In the genomic region with DNA sequence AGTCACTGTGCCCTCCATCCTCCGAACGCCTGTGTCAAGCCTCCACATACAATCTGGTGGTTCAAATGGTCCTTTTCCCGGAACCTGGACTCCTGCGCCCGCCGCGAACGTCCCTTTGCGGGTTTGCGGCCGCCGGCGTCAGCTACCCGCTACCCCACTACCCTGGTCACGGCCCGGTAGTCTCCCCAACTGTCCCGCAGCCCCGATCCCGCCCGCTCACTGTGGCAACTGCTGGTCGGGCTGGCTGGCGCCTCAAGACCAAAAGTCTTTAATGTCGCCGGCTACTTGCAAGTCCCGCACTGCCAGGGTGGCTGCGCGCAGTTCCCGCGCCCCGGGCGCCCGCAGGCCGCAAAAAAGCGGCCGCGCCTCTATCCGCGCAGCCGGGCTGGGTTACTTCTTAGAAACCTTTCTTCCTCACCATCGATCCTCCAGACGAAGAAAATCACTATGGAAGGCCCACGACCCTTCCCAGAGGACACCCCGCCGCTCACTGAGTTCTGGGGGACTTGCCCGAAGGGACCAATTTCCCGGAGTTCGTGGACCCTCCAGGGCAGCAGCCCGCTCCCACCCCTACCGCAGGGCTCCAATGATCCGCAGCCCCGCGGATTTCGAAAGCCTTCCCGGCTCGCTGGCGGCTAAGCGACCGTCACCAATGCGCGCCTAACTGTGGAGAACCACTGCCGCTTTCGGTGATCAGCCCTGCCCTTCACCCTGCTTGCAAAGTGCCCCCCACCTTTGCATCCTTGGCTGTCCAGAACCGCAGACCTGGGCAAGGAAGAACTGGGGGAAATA, we compare ENCODE assay signal across 9 mouse cellular contexts. TPM values are rescaled to one million over a fixed set of nuclear protein-coding genes. Genes with fewer than 3 reads are reported as not detected.
A peak's percentile ranks its signal among the peaks of the same experiment; 100 is the strongest.
DNase-seq lines count a peak whose midpoint lies in the region; ATAC-seq and TF ChIP-seq lines count a peak whose summit lies in the region.
"Had no signal": no experiment of that assay in that cellular context is flagged by ENCODE, and none has a peak within 500 bp of the region (broad histone marks: within the 10 kb centered on the region; RNA-seq: fewer than 3 reads in every experiment).

No protein-coding gene starts in this region.

- DNase-seq in layer of hippocampus, adult 11-12 months (ENCODE audit: low spot score): peak; percentile 25
- no peak for DNase-seq in layer of hippocampus, adult 9-10 months (ENCODE audit: low spot score)
- DNase-seq in cerebellum, adult 11 months: peak; percentile 37
- peak; percentile 72 for DNase-seq in forebrain, embryonic 14.5 days (ENCODE audit: low spot score)
- peak; percentile 79 for DNase-seq in hindbrain, embryonic 11.5 days (ENCODE audit: low spot score)
- peak; percentile 36 to 40 for DNase-seq in left cerebral cortex, postnatal 25 days (ENCODE audit: low spot score in 2 of 2)

- peaks cover 28% of the 10 kb centered on the region for H3K4me1 ChIP-seq in forebrain, embryonic 14.5 days (ENCODE audit: control insufficient read depth, insufficient read depth, low read length)
- peaks cover 6% of the 10 kb centered on the region; the same call in 1 of the 2 replicates for H3K4me1 ChIP-seq in hindbrain, embryonic 11.5 days (replicated peaks; ENCODE audit: control insufficient read depth, insufficient read depth, low read length)
- H3K4me1 ChIP-seq in megakaryocyte, embryonic 14.5 days: peaks cover 42% of the 10 kb centered on the region
- peaks cover 2% of the 10 kb centered on the region; the same call in 1 of the 2 replicates for H3K4me1 ChIP-seq in small intestine, adult 2 months (ENCODE audit: control insufficient read depth, insufficient read depth, insufficient read length, low read length)

- peak overlapping the region; percentile 53 for H3K4me3 ChIP-seq in forebrain, embryonic 14.5 days (ENCODE audit: low read depth, low read length)
- peak overlapping the region; percentile 55 for H3K4me3 ChIP-seq in hindbrain, embryonic 11.5 days (ENCODE audit: low read depth, low read length)
- H3K4me3 ChIP-seq in megakaryocyte, embryonic 14.5 days (replicated peaks): peak overlapping the region; percentile 97
- peak overlapping the region; percentile 90 for H3K4me3 ChIP-seq in small intestine, adult 2 months (ENCODE audit: low read depth, low read length)

- peak overlapping the region; percentile 99 for H3K27ac ChIP-seq in forebrain, embryonic 14.5 days (ENCODE audit: low read depth, low read length)
- peak overlapping the region; percentile 99 for H3K27ac ChIP-seq in hindbrain, embryonic 11.5 days (ENCODE audit: low read depth, low read length)
- H3K27ac ChIP-seq in small intestine, adult 2 months (ENCODE audit: insufficient read depth, low read depth, low read length): peak overlapping the region; percentile 98

- H3K4me2 ChIP-seq in forebrain, embryonic 14.5 days (ENCODE audit: low read length): peak overlapping the region; percentile 90
- H3K4me2 ChIP-seq in hindbrain, embryonic 11.5 days (replicated peaks; ENCODE audit: low read depth, low read length): peak overlapping the region; percentile 97

- TF ChIP-seq CTCF in small intestine, adult 2 months (IDR thresholded peaks at IDR 0.05; ENCODE audit: extremely low read depth, insufficient read length, insufficient replicate concordance, low read depth, low read length): no peak

- peak overlapping the region; percentile 87 for H3K9ac ChIP-seq in forebrain, embryonic 14.5 days (ENCODE audit: low read length)
- H3K9ac ChIP-seq in hindbrain, embryonic 11.5 days (ENCODE audit: low read depth, low read length): peak overlapping the region; percentile 90

- peaks cover 15% of the 10 kb centered on the region for H3K36me3 ChIP-seq in forebrain, embryonic 14.5 days (ENCODE audit: control insufficient read depth, insufficient read depth, low read length)
- no peaks in the 10 kb centered on the region for H3K36me3 ChIP-seq in hindbrain, embryonic 11.5 days (ENCODE audit: control insufficient read depth, insufficient read depth, low read length)
- peaks cover 27% of the 10 kb centered on the region for H3K36me3 ChIP-seq in megakaryocyte, embryonic 14.5 days (replicated peaks; ENCODE audit: low read length)
- H3K36me3 ChIP-seq in small intestine, adult 2 months (ENCODE audit: control insufficient read depth, insufficient read depth, low read length): peaks cover 6% of the 10 kb centered on the region

- intact Hi-C loops in left cerebral cortex, postnatal 25 days (cut with DNase I): no loop called here

- WGBS in forebrain, embryonic 14.5 days: under 1% methylated on average over 63 of the region's 63 CpGs
- under 1% methylated on average over 63 of the region's 63 CpGs for WGBS in hindbrain, embryonic 11.5 days
- WGBS in small intestine, adult 2 months: under 1% methylated on average over 63 of the region's 63 CpGs

- ATAC-seq in forebrain, embryonic 14.5 days: peak; percentile 25; the same call in 1 of the 2 replicates
- ATAC-seq in hindbrain, embryonic 11.5 days (ENCODE audit: low FRiP score): peak; percentile 65
- ATAC-seq: Patski had no signal

- no peaks in the 10 kb centered on the region for H3K27me3 ChIP-seq in forebrain, embryonic 14.5 days (replicated peaks; ENCODE audit: control insufficient read depth, insufficient read depth, low read length)
- H3K27me3 ChIP-seq in hindbrain, embryonic 11.5 days (ENCODE audit: control insufficient read depth, insufficient read depth, low read length): no peaks in the 10 kb centered on the region
- H3K27me3 ChIP-seq in megakaryocyte, embryonic 14.5 days (replicated peaks): no peaks in the 10 kb centered on the region
- no peaks in the 10 kb centered on the region for H3K27me3 ChIP-seq in small intestine, adult 2 months (ENCODE audit: control insufficient read depth, insufficient read depth, low read length)
- H3K27me3 ChIP-seq: Patski had no signal

- no peak; the same call in 1 of the 2 replicates for TF ChIP-seq POLR2A in small intestine, adult 2 months (IDR thresholded peaks at IDR 0.05; ENCODE audit: low read depth, low read length)

- no peaks in the 10 kb centered on the region for H3K9me3 ChIP-seq in forebrain, embryonic 14.5 days (replicated peaks; ENCODE audit: control insufficient read depth, low read length)
- H3K9me3 ChIP-seq in hindbrain, embryonic 11.5 days (ENCODE audit: control insufficient read depth, low read length): no peaks in the 10 kb centered on the region
- no peaks in the 10 kb centered on the region for H3K9me3 ChIP-seq in megakaryocyte, embryonic 14.5 days

RNA-seq across cellular contexts. Expression of a gene that starts 6.8 kb away (rescaled TPM):
- 58.8 and 63.3 TPM in 2 replicates for polyA plus RNA-seq in forebrain, embryonic 14.5 days (2014; fragmentation: Nextera tagmentation; extraction: Ambion mirVana)
- 23.9 and 24.1 TPM in 2 replicates for polyA plus RNA-seq in hindbrain, embryonic 11.5 days (2014; fragmentation: Nextera tagmentation; extraction: Ambion mirVana)
- 10 to 100 TPM; 40.3 to 43.2 TPM for total RNA-seq in left cerebral cortex, postnatal 25 days (2021)
- polyA plus RNA-seq in megakaryocyte, embryonic 14.5 days (2012; ENCODE audit: insufficient read depth, low replicate concordance): 15.1 and 19.6 TPM in 2 replicates
- 5.8 and 16.3 TPM in 2 replicates for polyA plus RNA-seq in small intestine, adult 2 months (2012; rRNA removed)

RNA-seq across cellular contexts. Expression of a gene that starts 28.6 kb away (rescaled TPM):
- 42.4 and 46.2 TPM in 2 replicates for polyA plus RNA-seq in forebrain, embryonic 14.5 days (2014; fragmentation: Nextera tagmentation; extraction: Ambion mirVana)
- 27.7 and 29.4 TPM in 2 replicates for polyA plus RNA-seq in hindbrain, embryonic 11.5 days (2014; fragmentation: Nextera tagmentation; extraction: Ambion mirVana)
- total RNA-seq in left cerebral cortex, postnatal 25 days (2021): 10 to 100 TPM; 25.3 to 27.3 TPM
- polyA plus RNA-seq in megakaryocyte, embryonic 14.5 days (2012; ENCODE audit: insufficient read depth, low replicate concordance): 0.62 TPM in 1 of 2 replicates, not detected in the other
- 1.8 and 6.7 TPM in 2 replicates for polyA plus RNA-seq in small intestine, adult 2 months (2012; rRNA removed)

RNA-seq across cellular contexts. Expression of a gene that starts 54.5 kb away (rescaled TPM):
- polyA plus RNA-seq in forebrain, embryonic 14.5 days (2014; fragmentation: Nextera tagmentation; extraction: Ambion mirVana): 3.5 and 4.8 TPM in 2 replicates
- polyA plus RNA-seq in hindbrain, embryonic 11.5 days (2014; fragmentation: Nextera tagmentation; extraction: Ambion mirVana): 3.0 and 3.7 TPM in 2 replicates
- total RNA-seq in left cerebral cortex, postnatal 25 days (2021): 1 to 10 TPM; 4.1 to 4.5 TPM
- 0.92 and 1.1 TPM in 2 replicates for polyA plus RNA-seq in megakaryocyte, embryonic 14.5 days (2012; ENCODE audit: insufficient read depth, low replicate concordance)
- 0.43 and 0.63 TPM in 2 replicates for polyA plus RNA-seq in small intestine, adult 2 months (2012; rRNA removed)
